Mouse (Mus musculus) lung, adult 18-20 months (tissue): ENCODE measurements at regions not wholly inside any gene's neighbourhood (a gene's known extent, or its start where the extent isn't known, plus 50 kb on each side); places are given as distances from the start of the nearest gene placed in this dataset.

ENCODE experiments used
- DNase-seq, 2 experiments: peaks; one replicate each; pipeline ENCODE4 v3.0.0; 2022; ENCODE audit warnings: mixed read lengths in 2 of 2

DNA sequence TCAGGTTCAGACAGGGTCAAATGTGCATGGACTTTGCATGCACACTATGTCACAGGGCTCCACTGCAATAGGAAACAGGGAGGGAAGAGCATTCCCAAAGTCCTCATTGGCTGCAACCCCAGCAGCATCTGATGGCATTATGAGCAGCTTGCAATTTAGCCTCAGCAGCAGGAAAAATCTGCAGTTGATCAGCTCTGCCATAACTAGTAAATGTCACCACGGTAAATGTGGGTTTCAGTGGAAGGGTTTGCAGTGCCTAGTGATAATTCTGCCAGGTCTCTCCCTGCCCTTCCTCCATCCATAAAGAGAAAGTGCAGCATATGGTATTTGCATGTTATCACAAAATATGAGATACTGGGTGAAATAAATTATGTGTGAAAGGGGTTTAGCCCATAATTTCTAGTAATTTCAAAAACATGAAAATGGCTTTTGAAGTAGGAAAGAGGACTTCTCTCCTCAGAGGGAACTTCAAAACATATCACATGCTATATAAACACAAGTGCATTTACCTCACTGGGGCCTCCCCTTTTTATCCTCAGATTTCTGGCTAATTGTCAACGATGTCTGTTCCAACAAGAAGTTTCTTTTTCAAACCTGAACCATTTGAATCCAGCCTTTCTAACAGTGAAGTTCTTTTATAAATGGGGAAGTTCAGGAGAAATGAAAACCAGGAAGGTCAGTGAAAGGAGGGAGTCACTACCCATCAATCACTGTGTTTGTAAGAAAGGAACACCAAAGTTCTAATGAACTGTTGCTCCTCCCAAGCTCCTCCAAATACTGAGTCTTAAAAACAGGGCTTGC lies 303.5 kb downstream of the Meis1 start:
- no peak for DNase-seq

DNA sequence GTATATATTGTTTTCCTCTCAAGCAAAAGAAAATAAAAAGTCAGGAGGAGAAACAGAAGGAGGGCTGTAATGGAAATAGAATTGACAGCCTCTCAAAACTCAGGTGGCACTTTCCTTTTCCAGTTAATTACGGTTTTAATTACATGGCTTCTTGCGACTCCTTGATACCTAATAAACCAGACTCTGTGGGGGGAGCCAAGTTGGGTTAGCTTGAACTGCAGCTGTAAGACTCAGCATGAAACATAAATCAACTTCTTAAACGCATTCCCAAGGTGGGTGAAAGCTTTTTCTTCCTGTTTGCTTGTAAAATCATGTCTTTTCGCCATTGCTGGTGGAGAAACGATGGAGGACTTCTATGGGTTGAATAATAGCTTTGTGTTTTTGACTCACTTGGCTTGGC lies 304.4 kb downstream of the Meis1 start:
- DNase-seq: no peak

DNA sequence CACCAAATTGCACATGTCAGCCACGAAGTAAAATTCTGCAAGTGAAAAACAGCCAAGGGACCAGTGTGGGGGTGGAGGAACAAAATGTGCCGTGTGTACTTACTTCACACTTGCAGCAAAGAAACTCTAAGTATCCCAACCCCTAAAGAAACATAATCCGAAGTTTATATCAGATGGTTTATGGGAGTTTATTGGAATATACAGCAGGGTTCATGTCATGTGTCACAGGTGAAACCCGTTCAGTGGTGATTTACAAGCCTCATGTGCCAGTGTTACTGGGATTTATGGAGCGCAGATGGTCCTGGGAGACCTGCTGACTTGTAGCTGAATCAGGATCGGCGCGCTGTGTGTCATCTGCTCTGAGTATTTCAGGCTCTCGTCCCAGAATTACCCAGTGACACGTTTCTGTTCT lies 306.1 kb downstream of the Meis1 start:
- DNase-seq: no peak

DNA sequence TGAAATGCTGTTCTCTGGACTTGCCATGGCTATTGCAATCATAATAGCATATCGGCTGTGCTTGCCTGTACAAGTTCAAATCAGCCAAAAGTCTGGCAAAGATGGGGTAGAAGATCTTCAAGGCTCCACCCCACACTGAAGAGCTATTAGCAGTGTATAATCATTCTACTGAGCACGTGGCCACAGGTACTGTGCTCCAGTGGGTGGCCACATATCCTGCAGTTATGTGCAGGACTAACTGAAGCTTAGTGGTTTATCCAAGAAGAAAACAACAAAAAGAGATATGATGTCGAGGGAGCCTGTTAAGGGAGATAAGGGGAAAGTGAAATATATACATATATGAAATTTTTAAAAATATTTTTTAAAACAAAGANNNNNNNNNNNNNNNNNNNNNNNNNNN lies 309.2 kb downstream of the Meis1 start:
- DNase-seq: no peak

DNA sequence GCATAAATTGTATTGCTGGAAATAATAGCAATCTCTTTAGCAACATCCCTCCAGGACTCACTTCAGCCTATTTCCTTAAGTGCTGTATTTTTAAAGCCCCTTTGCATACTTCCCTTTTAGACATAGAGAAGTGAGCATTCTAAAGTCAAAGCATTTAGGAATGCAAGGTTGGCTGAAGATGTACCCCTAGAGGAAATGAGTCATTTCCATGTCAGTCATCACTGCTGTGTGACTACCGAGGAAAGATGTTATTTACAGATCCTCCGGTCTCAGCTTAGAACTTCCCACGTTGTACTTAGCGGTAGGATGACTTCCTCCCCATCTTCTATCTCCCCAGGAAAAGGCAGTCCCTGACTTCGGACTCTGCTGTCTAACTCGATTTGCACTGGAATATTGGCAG lies 337.2 kb downstream of the Meis1 start:
- DNase-seq: no peak

DNA sequence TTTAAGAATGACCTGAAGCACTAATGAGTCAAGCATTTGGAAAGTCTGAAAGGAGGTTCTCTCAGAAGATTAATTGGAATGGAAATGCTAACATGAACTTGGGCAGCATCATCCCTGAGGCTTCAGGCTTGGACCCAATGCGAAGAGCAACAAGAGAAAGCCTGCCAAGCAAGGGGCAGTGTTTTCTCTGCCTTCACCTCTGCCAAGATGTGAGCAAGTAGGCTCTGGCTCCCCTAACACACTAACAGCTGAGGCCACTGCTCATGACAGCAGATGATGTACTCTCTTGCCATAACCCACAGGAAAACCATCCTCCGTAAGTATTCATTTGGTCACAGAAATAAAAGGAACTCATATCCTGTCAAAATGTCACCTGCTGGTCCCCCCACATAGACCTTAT lies 341.9 kb downstream of the Meis1 start:
- DNase-seq: no peak

DNA sequence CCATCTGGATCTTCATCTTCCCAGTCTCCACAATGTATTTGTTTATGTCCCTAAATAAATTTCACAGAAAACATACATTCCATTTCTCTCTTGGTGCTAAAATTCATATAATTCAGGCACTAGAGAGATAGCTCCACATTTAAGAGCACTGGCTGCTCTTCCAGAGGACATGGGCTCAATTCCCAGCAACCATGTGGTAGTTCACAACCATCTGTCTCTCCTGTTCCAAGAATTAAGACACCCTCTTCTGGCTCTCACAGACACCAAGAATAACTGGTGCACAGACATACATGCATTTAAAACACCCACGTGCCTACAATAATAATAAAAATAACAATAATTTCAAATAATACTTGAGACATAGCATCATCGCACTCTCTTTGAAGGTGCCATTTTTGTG lies 347.8 kb downstream of the Meis1 start:
- DNase-seq: no peak

DNA sequence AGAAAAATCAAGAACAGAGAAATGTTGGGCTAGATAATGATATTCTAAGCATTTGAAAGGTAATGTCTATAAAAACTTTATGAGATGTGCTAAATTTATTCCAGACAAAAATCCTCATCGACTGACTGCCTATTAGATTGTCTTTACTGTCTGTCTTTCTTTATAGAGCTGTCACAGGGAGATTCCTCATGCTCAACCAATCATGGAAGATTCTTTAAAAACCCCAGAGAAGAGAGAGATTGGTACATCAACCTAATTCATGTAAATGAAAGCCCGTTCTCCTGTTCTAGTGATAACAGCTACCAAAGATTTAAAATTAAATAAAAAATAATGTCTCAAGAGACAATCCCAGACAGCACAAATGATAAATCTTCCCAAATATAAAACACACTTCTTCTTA lies 349.5 kb downstream of the Meis1 start:
- no peak for DNase-seq

DNA sequence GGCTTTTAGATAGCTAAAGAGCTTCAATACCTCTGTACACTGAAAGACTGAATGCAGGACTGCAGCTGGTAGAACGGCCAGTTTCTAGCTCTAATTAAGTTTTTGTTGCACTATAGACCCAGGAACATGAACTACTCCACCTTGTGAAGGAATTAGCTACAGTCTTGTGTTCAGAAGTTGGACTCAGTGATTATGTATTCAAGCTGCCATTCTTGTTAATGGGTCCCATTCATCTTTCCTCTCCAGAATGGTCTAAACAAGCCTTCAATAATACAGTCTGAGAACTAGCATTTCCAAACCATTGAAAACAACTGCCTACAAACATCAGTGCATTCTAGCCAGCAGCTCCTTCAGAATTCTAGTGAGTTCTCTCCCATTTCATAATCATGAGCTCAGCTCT lies 362.4 kb downstream of the Meis1 start:
- no peak for DNase-seq

DNA sequence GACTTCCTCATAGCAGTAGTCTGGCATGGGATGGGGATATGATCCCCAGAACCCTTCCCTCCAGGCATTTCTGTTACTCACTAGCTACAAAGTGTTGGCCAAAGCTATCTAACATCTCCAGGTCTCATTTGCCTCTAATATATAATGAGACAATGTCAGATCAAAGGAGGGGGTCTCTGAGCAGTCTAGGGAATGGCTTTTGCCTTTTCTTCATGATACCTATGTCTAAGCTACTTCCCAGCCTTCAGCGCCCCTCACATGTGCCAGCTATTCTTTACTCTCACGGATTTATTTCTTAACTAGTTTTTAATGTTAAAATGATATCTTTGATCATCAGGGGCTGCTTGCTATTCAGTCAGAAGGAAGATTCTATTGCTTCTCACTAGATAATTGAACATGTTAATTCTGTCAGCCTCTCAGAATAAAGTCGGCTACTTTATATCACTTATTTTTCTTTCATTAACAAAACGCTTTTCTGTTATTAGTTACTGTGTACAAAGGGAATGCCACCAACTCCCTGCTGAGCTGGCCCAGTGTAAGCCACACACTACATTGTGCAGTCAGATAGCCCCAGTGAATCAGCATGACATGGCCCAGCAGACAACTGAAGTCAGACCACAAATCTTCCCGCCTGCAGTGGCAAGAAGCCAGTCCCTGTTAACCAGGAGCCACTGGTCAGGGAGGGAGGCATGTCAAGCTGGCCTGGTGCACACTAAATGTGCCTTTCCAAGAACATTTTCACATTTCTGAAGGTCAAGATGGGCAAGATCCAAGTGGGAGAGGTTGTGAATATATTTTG lies 386.6 kb downstream of the Meis1 start:
- no peak for DNase-seq

DNA sequence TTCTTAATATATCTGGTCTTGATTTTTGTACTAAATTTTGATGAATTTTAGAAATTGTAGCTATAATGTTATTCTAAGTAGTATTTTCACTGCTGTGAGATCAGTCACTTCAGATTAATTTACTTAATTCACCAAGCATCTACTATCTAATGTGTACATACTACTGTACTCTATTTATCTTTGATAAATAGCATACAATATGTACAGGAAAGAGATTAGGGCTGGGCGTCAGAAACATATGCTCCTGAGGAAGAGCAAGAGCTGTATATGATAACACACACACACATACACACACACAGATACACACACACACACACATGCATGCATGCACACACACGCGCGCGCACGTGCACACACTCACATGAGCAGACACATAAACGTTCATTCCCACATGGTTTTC lies 387.2 kb downstream of the Meis1 start:
- no peak for DNase-seq

DNA sequence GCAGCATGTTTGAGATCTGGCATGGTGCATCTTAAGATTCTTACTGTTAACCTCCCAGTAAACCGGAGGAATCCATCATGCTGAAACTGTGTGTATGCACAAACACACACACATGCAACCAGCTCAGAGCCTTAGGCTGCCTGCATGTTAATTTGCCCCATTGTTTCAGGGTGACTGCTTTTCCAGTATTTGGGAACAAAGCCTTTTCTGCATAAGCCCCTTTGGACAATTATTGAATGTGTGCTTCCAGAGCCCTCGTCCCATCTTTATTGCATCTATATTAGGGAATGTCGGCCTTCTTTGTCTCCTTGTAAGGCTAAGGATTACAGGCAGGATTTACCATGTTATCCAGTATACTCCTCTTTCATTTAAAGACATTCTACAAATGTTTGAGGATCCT lies 397.0 kb downstream of the Meis1 start:
- no peak for DNase-seq

DNA sequence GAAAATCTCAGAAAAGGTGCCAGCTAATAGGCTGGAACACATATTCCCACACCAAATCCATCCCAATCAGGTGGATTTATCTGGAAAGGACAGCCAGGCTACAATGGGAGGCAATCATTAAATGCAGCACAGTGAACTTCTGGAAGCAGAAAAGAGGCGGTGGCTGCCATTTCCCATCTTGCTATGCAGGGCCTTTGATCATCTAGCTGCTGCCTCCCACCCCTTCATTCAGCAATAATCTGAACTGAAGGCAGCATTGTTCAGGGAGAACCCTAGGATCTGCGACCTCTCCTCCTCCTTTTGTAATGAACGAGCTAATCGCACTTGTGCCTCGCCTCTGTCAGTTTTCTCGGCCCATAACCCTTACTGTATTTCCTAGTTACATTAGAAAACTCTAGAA lies 413.9 kb downstream of the Meis1 start:
- DNase-seq: no peak

DNA sequence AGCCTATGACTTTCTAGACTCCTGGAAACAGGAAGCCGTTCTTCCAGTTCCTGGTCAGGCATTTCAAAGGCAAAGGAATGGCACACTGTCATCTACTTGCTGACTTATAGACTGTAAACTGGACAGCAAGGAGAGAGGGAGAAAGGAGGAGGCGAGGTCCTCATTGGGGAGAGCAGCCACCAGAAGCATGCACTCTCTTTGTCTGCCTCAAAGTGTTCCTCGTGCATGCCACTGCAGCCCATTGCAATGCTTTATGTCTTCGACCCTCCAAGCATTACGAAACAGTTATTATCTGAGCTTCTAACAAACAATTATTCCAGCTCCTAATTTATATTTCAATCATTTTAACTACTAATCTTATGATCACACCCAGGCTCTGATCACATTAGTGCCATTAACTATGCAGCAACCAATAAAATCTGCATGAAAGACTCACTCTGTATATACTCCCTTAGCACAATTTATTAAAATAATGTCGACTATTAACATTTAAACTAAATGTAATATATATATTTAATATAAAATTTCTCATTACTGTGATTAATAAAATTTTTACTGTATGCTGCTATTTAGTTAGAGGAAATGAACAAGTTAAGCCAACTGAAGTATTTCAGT lies 417.1 kb downstream of the Meis1 start:
- no peak for DNase-seq

DNA sequence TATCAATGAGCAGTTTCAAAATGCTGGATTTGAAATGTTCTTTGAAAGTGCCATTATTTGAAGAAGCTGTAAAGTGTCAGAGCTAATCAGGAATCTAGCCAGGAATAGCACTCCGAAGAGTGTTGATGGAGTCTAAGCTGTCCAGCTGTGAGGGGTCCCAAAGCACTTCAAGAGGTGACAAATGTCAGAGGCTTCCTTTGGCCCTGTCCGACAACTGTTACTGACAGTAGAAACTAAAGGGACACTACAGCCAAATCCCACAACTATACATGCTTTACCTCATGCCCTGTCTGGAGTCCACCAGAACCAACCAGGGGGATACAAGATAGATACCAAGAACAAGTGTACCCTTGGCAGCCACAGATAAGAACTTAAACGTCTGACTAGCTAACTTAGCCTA lies 420.4 kb downstream of the Meis1 start:
- no peak for DNase-seq

DNA sequence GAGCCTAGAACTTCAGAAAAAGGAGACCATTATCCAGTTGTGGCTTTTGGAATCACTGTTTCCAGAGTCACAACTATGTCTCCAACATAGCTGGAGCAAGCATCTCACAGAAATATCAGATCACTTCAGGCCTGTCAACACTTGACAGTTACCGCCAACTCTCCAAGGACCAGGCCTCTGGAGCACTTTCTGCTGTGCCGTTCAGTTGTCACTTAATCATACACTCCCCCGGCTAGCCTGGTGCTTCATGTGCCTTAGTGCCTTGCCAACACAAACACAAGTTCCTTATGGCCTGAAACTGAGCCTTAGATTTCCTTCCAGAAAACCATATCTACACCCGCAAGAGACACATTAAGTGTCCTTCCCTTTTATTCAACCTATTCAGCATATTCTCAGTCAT lies 421.8 kb downstream of the Meis1 start:
- DNase-seq: peak in 1 of 2 experiments; percentile 10

DNA sequence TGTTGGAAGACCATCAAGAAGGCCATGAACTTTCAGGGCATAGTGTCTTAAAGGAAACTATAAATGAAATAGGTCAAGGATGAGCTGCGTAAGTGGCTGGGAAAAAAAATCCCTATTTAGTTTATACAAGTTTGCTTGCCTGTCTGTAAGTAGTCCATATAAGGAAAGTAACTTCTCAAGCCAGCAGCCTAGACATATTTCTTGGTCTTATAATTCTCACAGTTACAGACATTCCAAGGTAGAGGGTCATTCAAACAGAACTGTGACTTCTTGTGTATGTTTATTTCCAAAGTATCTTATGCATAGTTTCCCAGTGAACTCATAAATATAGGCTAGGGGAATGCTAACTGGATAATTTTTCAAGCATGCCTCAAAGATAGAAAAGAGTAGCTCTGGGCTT lies 428.3 kb downstream of the Meis1 start:
- no peak for DNase-seq

DNA sequence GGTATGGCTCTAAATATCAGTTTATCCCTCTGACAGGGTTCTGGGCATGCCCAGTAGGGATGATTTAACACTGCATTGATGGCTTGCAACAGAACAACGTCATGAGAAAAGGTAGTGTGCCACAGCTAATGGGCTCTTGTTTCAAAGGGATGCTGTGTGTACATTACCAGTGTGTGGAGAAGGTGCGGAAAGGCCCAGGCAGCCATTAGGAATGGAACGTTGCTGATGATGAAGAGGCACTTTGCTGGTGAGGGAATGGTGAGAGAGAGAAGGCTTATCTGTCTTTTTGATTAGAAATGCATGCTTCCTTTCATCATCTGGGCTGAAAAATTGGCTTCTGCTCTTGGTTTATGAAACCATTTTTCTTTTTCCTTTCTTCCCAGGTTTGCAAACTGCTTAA lies 432.3 kb downstream of the Meis1 start:
- no peak for DNase-seq

DNA sequence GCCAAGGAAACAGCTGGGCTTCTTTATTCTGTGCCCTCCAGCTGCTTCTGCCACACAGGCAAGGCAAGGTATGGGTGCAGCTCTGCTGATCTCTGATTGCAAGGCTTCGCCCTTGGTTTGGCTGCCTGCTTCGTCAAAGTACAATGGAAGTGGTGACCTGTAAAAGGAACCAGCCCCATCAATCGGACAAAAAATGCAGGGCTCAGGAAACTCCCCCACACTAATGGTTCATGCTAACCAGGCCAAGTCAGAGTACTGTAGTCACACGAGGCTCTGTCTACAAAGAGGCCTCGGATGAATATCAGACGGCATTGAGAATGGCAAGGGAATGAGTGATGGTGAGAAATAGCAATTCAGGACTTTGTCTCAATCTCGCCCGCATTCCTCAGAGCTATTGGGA lies 433.8 kb downstream of the Meis1 start:
- DNase-seq: no peak

DNA sequence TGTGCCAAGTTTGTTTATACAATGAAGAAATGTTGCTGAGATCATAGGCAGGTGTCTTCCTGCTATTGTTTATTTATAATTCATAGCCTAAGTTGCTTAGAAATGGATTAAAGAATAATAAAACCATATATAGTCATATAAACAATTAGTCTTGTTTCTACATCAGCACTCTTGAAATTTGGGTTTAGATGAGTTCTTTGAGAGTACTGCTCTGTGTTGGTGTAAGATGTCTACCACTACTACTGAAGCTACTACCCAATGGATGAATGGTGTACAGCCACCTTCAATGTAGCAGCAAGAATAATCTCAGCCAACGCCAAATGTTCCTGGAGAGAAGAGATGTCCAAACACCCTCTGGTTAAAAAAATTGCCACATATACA lies 436.0 kb downstream of the Meis1 start:
- no peak for DNase-seq

DNA sequence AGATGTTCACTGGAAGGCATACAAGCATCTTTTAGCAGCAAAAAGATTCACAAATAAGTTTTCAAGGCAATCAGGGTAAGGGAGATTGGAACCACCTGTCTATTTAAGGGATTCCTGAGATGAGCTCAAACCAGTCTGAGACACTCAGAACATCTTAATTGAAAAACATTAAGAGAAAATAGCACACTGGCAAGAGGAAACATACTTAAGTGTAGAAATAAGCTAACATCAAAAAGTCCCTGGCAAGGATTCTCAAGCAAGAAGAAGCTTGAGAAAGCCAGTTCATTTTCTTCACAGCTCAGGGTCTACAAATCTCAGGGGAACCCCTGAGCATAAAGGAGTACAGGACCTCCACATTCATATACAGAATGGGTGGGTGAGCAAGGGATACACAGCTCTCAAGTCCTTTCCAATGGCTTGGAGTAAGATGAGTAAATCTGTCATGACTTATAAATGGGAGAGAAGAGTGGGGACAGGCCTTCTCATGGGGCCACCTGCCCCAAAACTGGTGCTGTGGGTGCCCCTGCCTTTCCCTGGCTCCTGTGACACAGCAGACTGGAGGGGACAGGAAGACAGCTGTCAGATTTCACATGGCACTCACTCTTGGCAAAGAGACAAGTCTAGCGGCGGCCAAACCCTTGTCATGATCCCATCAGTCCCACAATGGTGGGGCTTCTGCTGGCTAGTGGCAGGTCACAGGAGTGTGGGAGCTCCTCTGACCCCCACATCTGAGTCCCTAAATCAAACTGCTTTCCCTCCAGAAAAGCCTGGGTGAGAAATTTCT lies 436.6 kb downstream of the Meis1 start:
- DNase-seq: peak; percentile 54

DNA sequence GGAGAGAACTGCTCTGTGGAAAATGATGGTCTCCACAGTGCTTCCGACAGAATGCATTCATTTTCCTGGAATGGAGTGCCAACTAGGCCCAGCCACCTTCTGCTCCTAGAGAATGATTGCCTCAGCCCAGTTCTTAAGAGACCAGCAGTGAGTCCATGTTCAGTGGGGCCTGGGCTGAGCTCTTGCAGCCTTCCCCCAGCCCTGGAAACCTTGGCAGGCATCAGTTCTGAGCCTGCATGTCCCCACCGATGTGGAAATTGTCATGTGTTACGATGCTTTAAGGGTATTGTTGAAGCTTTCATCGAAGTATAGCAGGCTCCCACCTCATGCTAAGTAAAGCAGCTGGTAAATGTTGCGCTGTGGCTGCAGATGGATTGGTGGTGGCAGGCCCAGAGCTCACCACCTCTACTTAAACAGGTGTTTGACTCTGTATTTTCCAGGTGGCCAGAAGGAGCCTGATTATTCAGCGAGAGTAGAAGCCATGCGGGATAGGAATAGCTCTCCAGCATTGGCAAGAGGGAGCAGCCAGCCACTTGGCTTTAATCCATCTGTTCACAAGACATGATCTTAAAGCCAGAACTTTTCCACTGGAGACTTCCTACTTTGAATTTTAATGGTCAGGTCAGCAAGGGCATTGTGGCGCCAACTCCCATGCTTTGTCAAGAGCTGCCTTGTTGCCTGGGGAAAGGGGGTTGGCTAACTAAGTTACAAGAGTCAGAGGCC lies 437.5 kb downstream of the Meis1 start:
- DNase-seq: peak in 1 of 2 experiments; percentile 5
